Mouse (Mus musculus) right cerebral cortex, adult 18-20 months (tissue): ENCODE data around the gene Tmem104.

ENCODE experiments used
- DNase-seq: peaks from one replicate; pipeline ENCODE4 v3.0.0; 2022; ENCODE audit warnings: mixed read lengths

Gene Tmem104

DNA sequence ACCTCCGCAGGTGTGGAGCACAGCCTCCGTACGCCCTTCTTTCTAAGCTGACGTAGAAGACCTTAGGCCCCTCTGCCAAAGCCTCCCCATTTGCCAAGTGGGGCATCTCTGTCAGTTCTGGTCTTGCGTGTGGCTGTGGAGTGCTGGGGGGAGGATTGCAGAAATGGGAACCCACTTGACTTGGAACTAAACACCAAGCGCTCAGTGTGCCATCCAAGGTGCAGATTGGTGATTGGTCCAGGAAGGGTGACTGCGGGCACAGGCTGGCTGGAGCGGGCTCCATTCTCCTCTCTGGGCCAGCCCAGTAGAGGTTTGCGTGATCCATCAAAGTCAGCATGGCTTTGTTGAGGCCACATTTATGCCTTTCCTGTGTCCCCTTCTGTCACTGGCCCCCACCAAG lies 15.5 kb downstream of the Tmem104 start:
- no peak for DNase-seq

GRCm38 (mm10) chr11:115208126-115208525 lies 20.8 kb downstream of the Tmem104 start:
- DNase-seq, result no peak

- no peak for DNase-seq
These were observed 21.8 kb downstream of the Tmem104 start for GRCm38 (mm10) chr11:115208776-115209732.

- DNase-seq, result no peak
These were observed 22.7 kb downstream of the Tmem104 start for GRCm38 (mm10) chr11:115209958-115210357.

GRCm38 (mm10) chr11:115212116-115212515 lies 24.8 kb downstream of the Tmem104 start:
- DNase-seq, result peak; percentile 51

GRCm38 (mm10) chr11:115215123-115215522 lies 27.8 kb downstream of the Tmem104 start:
- DNase-seq, result no peak

DNA sequence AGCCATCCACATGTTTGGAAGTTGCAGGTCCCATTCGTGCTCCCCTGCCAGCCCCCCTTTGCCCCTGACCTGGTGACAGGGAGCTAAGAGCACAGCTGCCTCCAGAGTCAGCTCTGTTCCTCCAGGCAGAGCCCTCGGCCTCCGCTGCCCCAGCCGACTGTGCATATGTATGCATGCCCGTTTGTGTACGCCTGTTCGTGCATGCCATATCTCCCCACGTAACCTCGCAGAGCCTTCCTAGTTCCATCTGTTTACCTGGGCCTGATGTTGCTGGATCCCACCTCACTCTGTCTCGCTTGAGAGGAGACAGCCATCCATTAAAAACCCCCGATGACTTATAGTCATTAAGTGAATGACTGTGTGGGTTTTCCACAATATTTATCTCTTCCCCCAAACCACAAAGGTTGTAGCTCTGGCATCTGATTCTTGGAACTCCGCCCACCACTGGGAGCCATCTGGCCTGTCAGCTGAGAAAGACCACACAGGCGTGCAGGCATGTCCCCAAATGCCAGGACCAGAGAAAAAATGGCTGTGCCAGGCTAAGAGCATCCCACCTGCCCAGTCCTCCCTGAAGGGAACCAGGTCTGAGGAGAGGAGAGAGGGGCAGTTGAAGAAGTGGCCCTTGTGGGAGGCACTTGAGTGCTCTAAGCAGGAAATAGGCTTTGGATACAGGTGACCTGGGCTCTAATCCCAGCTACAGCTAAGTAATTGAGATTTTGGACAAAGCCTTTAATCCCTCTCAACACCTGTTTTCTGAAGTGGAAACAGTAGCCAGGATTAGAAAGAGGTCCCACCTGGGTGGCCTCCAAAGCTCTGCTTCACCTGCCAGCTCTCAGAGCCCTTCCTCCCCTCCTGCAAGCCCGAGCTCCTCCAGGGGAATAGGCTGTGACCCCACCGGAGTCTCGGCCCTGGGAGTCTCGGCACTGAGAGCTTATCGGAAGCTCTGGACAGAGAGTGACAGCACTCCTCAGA lies 30.4 kb downstream of the Tmem104 start:
- DNase-seq, result no peak

GRCm38 (mm10) chr11:115219263-115219662 lies 32.0 kb downstream of the Tmem104 start:
- no peak for DNase-seq

GRCm38 (mm10) chr11:115219685-115220084 lies 32.4 kb downstream of the Tmem104 start:
- DNase-seq, result no peak

DNA sequence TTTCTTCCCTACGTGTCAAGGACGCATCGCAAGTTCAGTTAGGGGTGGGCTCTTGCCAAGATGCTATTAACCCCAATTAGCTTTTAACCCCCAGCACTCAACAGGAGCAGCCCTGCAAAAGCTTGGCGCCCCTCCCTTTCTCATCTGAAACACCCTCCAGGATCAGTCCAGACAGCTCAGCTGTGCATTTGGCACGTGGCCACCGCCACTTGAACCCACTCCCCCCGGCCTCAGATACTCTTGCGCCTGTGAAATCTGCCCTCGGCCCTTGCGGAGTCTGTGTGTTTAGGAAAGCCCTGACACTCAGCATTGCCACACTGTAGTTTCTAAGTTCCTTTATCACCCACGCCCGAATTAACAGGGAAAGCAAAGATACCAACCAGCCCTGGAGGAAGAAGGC lies 34.8 kb downstream of the Tmem104 start:
- no peak for DNase-seq

- DNase-seq, result no peak
These were observed 35.3 kb downstream of the Tmem104 start for GRCm38 (mm10) chr11:115222570-115222969.

GRCm38 (mm10) chr11:115223451-115223850 lies 36.2 kb downstream of the Tmem104 start:
- no peak for DNase-seq

DNA sequence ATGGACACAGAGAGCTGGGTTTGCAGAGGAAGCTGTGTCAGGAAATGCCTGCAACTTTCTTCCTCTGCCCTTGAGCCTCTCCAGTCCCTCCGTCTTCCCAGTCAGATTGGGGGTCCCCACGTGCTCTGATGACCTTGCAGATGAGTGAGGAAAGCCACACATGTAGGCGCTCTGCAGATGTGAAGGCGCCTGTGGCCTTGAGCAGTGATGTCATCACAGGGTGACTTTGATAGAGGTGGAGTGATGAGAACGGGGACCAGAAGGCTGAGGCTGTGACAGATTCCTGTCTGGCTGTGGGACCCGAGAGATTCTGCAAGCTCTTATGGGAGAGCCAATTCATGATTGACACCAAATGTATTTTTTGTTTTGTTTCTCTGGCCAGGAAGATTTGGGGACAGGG lies 36.6 kb downstream of the Tmem104 start:
- no peak for DNase-seq

- no peak for DNase-seq
These were observed 37.6 kb downstream of the Tmem104 start for GRCm38 (mm10) chr11:115224889-115225288.

- DNase-seq, result peak; percentile 43
These were observed 38.0 kb downstream of the Tmem104 start for GRCm38 (mm10) chr11:115225301-115225700.

- no peak for DNase-seq
These were observed 39.7 kb downstream of the Tmem104 start for GRCm38 (mm10) chr11:115226811-115227491.

GRCm38 (mm10) chr11:115227640-115228039 lies 40.4 kb downstream of the Tmem104 start:
- DNase-seq, result no peak

DNA sequence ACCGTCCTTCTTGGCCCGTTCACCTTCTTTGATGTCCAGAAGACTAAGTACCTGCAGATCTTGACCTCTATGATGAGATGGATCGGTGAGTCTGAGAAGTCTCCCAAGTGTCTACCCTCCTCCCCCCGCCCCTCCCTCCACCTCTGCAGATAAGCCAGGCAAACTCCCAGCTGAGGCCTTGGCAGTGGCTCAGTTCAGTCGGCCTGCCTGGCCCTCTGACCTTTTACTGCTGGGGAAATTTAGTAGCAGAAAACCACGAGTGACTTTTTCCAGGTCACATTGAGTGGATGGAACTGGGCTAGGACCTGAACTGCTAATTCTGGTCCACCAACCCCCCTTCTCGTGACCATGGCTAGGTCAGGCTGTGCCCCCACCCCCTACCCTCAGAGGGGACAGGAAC lies 41.1 kb downstream of the Tmem104 start:
- DNase-seq, result no peak

DNA sequence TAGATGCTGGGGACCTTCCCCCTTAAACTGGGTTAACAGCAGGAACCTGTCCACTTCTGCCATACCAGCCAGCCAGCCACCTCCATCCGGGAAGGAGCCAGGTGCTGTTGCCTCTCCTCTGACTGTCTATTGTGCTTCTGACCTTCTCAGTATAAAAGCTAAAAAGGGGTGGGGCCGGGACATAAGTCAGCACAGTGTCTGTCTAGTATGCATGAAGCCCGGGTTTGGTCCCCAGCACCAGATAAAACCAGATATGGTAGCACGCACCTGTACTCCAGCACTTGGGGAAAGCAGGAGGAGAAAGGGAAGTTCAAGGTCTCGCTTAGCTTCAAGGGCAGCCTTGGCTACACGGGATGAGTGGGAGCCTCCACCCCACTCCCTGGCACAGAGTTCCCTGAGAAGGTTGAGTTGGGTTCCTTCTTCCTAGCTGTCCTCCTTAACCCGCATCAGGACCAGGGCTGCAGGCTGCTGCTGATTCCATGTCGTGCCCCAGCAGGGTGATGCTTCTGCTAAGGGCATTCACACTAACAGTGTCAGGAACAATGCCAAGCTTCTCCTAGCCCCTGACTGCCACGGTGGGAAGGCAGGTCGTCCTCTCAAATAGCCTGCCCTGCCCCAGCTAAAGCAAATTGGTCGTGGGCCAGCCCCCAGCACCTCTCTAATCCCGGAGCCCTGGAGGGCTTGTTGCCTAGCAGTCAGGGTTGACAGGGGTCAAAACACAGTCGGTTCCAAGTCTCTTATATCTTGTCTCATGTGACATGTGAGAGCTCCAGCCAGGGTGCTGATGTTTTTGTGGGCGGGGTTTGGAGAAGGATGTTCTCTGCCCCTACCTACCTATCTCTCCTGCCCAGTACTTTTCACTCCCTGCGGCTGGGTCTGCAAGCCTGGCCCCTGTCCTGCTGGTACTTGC lies 42.0 kb downstream of the Tmem104 start:
- no peak for DNase-seq

GRCm38 (mm10) chr11:115231168-115231915 lies 44.1 kb downstream of the Tmem104 start:
- no peak for DNase-seq

- peak; percentile 39 for DNase-seq
These were observed 44.6 kb downstream of the Tmem104 start for GRCm38 (mm10) chr11:115231924-115232323.
